Mouse (Mus musculus) forebrain, embryonic 15.5 days (tissue): ENCODE measurements at regions not wholly inside any gene's neighbourhood (a gene's known extent, or its start where the extent isn't known, plus 50 kb on each side); places are given as distances from the start of the nearest gene placed in this dataset.

ENCODE experiments used
- ATAC-seq: fragments of 200-750 bp; cut with Nextera tagmentation; replicated peaks from 2 replicates; pipeline ENCODE4 v1.8.0; 2017; ENCODE audit warnings: mild to moderate bottlenecking, moderate TSS enrichment, moderate library complexity
- H3K27ac ChIP-seq: fragments of 300-500 bp; sonication (generic); replicated peaks from 2 replicates; pipeline ENCODE4 v1.5.1; 2015; ENCODE audit warnings: mild to moderate bottlenecking, inconsistent platforms
- H3K27me3 ChIP-seq: fragments of 300-500 bp; sonication (generic); 2 replicates; pipeline ENCODE4 v1.6.1; 2015; ENCODE audit warnings: inconsistent platforms
- H3K36me3 ChIP-seq: fragments of 300-500 bp; sonication (generic); 2 replicates; pipeline ENCODE4 v1.6.1; 2015; ENCODE audit warnings: mild to moderate bottlenecking, inconsistent platforms
- H3K4me1 ChIP-seq: fragments of 300-500 bp; sonication (generic); 2 replicates; pipeline ENCODE4 v1.6.1; 2015; ENCODE audit warnings: inconsistent platforms
- H3K4me2 ChIP-seq: fragments of 300-500 bp; sonication (generic); replicated peaks from 2 replicates; pipeline ENCODE4 v1.6.1; 2015; ENCODE audit warnings: mild to moderate bottlenecking, inconsistent platforms
- H3K4me3 ChIP-seq: fragments of 300-500 bp; sonication (generic); 2 replicates; pipeline ENCODE4 v1.5.1; 2015; ENCODE audit warnings: mild to moderate bottlenecking, inconsistent platforms
- H3K9ac ChIP-seq: fragments of 300-500 bp; sonication (generic); replicated peaks from 2 replicates; pipeline ENCODE4 v1.6.1; 2015; ENCODE audit warnings: mild to moderate bottlenecking, inconsistent platforms
- H3K9me3 ChIP-seq: fragments of 300-500 bp; sonication (generic); 2 replicates; pipeline ENCODE4 v1.6.1; 2016; ENCODE audit warnings: inconsistent platforms
- WGBS: fragments of 180-500 bp; shearing (Covaris S2); methylation state at CpG from one replicate; pipeline ENCODE4 v1.1.7; 2015; ENCODE audit warnings: mixed read lengths; 5-methylcytosine and 5-hydroxymethylcytosine counted together

DNA sequence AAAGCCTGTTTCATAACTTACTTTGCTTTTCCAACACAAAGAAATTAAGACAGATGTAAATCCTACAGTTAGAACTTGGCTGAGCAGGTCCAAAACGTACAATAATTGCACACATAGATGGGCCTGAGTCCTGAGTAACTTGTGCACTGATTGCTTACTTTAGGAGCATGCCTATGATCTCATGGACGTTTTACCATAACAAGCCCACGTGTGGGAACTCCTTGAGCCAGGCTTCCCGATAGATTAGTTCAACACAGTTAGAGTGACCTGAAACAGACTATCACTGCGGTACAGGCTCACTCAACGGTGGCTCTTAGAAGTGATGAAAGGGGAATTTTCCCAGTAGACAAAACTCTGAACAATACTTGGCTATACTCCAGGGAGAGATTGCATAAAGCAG is 193.9 kb upstream of the Tank start:
- no peaks in the 10 kb centered on the region for H3K27me3 ChIP-seq
- H3K27ac ChIP-seq: no peak overlapping the region
- no peak for ATAC-seq
- H3K4me1 ChIP-seq: no peaks in the 10 kb centered on the region
- no peaks in the 10 kb centered on the region for H3K9me3 ChIP-seq
- no peak overlapping the region for H3K4me3 ChIP-seq
- H3K9ac ChIP-seq: no peak overlapping the region
- no peaks in the 10 kb centered on the region for H3K36me3 ChIP-seq
- 82% methylated on average over 6 of the region's 6 CpGs for WGBS
- H3K4me2 ChIP-seq: no peak overlapping the region

- WGBS: 98% methylated on average over 1 of the region's 1 CpGs
- Histone ChIP-seq H3K4me2 (no peak overlapping the region), H3K36me3 (no peaks in the 10 kb centered on the region), H3K4me1 (no peaks in the 10 kb centered on the region), H3K27me3 (no peaks in the 10 kb centered on the region), H3K4me3 (no peak overlapping the region), H3K9me3 (no peaks in the 10 kb centered on the region), H3K27ac (no peak overlapping the region), H3K9ac (no peak overlapping the region)
- ATAC-seq: no peak
These were observed 194.6 kb upstream of the Tank start for GRCm38 (mm10) chr2:61383744-61384295.

DNA sequence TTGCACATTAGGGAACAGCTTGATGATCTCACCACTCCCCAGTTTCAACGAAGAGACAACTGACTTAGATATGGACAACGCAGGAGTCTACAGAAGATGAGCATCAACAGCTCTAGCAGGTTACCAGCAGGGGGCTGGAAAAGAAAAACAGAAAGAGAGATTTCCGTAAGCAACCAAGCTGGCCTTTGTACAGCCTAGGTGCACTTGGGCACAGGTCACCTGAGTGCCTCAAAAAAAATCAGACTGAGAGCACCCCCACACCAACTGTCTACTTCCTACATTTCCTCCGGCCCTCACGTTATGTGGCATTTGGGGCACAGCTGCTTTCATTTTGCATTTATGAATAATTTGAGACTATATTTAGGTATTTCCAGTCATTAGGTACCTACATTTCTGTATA is 199.3 kb upstream of the Tank start:
- Histone ChIP-seq H3K36me3 (no peaks in the 10 kb centered on the region), H3K9ac (no peak overlapping the region), H3K4me3 (no peak overlapping the region), H3K27ac (no peak overlapping the region), H3K4me2 (no peak overlapping the region), H3K27me3 (no peaks in the 10 kb centered on the region), H3K4me1 (no peaks in the 10 kb centered on the region), H3K9me3 (no peaks in the 10 kb centered on the region)
- no peak for ATAC-seq
- WGBS: 74% methylated on average over 5 of the region's 5 CpGs

DNA sequence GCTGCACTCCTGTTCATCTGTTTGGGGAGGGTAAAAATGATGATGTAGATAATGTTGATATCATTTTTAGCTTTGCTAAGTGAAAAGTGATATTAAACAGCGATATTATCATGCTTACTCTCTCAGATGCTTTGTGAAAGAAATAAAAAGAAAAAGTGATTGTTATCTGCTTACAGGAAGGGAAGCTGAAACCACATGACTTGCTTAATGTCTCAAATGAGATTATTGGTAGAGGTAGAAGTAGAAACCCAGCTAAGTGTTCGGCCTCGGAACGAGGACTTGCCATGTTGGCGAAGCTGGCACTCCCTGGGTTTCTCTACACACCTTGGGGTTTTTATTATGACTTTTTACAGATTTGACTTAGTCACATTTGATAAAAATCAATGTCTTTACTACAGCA is 200.1 kb upstream of the Tank start:
- Histone ChIP-seq H3K27ac (no peak overlapping the region), H3K4me1 (no peaks in the 10 kb centered on the region), H3K27me3 (no peaks in the 10 kb centered on the region), H3K9ac (no peak overlapping the region), H3K4me2 (no peak overlapping the region), H3K9me3 (no peaks in the 10 kb centered on the region), H3K4me3 (no peak overlapping the region), H3K36me3 (no peaks in the 10 kb centered on the region)
- WGBS: 93% methylated on average over 5 of the region's 5 CpGs
- ATAC-seq: no peak

GRCm38 (mm10) chr2:61377756-61378155 is 200.6 kb upstream of the Tank start:
- WGBS: 89% methylated on average over 8 of the region's 8 CpGs
- H3K4me1 ChIP-seq: no peaks in the 10 kb centered on the region
- no peak overlapping the region for H3K4me3 ChIP-seq
- no peak overlapping the region for H3K27ac ChIP-seq
- no peaks in the 10 kb centered on the region for H3K9me3 ChIP-seq
- H3K36me3 ChIP-seq: no peaks in the 10 kb centered on the region
- H3K4me2 ChIP-seq: no peak overlapping the region
- no peaks in the 10 kb centered on the region for H3K27me3 ChIP-seq
- ATAC-seq: no peak
- H3K9ac ChIP-seq: no peak overlapping the region

DNA sequence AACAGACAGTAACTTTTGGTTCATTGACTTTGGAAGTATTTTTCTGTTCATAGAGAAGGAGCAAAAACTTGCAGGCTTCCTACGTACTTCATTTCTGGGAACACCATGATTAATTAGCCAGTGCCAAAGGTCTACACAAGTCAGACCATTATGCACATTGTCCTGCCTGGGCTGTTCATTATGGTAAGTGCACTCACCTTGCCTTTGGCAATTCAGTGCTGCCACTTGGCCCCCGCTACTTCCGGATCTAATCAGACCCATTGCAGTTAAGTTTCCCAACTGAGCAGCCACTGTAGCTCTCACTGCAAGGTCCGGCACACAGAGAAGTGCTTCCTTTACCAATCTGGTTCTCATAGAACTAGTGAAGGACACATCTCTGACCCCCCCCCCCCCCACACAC is 215.8 kb upstream of the Tank start:
- H3K9me3 ChIP-seq: no peaks in the 10 kb centered on the region
- no peak for ATAC-seq
- H3K27ac ChIP-seq: no peak overlapping the region
- 87% methylated on average over 4 of the region's 4 CpGs for WGBS
- H3K4me1 ChIP-seq: no peaks in the 10 kb centered on the region
- no peak overlapping the region for H3K9ac ChIP-seq
- H3K4me3 ChIP-seq: no peak overlapping the region
- no peaks in the 10 kb centered on the region for H3K27me3 ChIP-seq
- H3K36me3 ChIP-seq: no peaks in the 10 kb centered on the region
- H3K4me2 ChIP-seq: no peak overlapping the region

- Histone ChIP-seq H3K9ac (no peak overlapping the region), H3K36me3 (no peaks in the 10 kb centered on the region), H3K4me2 (no peak overlapping the region), H3K27me3 (no peaks in the 10 kb centered on the region), H3K27ac (no peak overlapping the region), H3K4me3 (no peak overlapping the region), H3K4me1 (no peaks in the 10 kb centered on the region), H3K9me3 (no peaks in the 10 kb centered on the region)
- WGBS: 86% methylated on average over 2 of the region's 2 CpGs
- ATAC-seq: no peak
These were observed 217.0 kb upstream of the Tank start for GRCm38 (mm10) chr2:61361394-61361793.

GRCm38 (mm10) chr2:61354104-61354503 is 224.3 kb upstream of the Tank start:
- no peak overlapping the region for H3K4me3 ChIP-seq
- WGBS: 52% methylated on average over 8 of the region's 8 CpGs
- no peaks in the 10 kb centered on the region for H3K36me3 ChIP-seq
- no peak overlapping the region for H3K27ac ChIP-seq
- H3K9ac ChIP-seq: no peak overlapping the region
- H3K9me3 ChIP-seq: no peaks in the 10 kb centered on the region
- 0 out of 2 replicates have a peak, but pooled peaks cover 5% of the 10 kb centered on the region for H3K4me1 ChIP-seq
- no peak overlapping the region for H3K4me2 ChIP-seq
- no peak for ATAC-seq
- no peaks in the 10 kb centered on the region for H3K27me3 ChIP-seq

- no peak for ATAC-seq
- Histone ChIP-seq H3K9ac (no peak overlapping the region), H3K4me1 (peaks cover 3% of the 10 kb centered on the region; the same call in 1 of the 2 replicates), H3K27me3 (no peaks in the 10 kb centered on the region), H3K4me2 (no peak overlapping the region), H3K9me3 (no peaks in the 10 kb centered on the region), H3K36me3 (no peaks in the 10 kb centered on the region), H3K27ac (no peak overlapping the region), H3K4me3 (no peak overlapping the region)
- 79% methylated on average over 3 of the region's 3 CpGs for WGBS
These were observed 230.9 kb upstream of the Tank start for GRCm38 (mm10) chr2:61347451-61347850.

DNA sequence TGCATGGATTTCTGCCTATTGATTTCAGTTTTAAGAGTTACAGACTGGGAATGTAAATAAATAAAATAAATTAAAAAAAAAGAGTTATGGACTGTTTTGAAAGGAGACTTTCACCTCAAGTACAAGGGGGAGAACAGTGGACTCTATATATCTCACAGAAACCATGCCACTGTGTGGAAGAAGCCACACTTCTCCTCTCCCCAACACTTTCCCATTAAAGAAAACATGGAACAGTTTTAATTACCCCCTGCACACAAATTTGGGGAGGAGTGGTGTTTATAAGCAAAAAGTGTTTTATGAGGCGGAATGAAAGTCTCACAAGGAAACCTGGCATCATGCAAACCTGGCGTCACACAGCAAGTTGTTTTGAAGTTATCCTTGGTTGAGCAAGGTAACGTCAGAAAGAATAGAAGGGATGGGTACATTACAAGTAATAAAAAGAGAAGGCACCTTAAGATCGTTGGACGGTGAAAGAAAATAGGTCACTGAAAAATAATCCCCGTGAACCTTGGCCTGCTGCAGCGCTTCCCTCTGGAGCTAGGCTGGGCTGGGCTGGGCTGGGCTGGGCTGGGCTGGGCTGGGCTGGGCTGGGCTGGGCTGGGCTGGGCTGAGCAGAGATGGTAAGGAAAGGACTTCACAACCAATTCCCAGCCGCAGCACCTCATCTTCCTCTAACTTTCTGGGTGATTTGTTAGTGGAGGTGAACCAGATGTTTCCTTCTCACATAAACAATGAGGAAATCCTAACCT is 232.2 kb upstream of the Tank start:
- 51% methylated on average over 8 of the region's 8 CpGs for WGBS
- Histone ChIP-seq H3K4me3 (no peak overlapping the region), H3K36me3 (no peaks in the 10 kb centered on the region), H3K4me2 (no peak overlapping the region), H3K9ac (no peak overlapping the region), H3K9me3 (no peaks in the 10 kb centered on the region), H3K4me1 (peaks cover 3% of the 10 kb centered on the region; the same call in 1 of the 2 replicates), H3K27ac (no peak overlapping the region), H3K27me3 (no peaks in the 10 kb centered on the region)
- no peak for ATAC-seq

- H3K36me3 ChIP-seq: no peaks in the 10 kb centered on the region
- H3K4me2 ChIP-seq: no peak overlapping the region
- H3K27ac ChIP-seq: no peak overlapping the region
- peaks cover 3% of the 10 kb centered on the region; the same call in 1 of the 2 replicates for H3K4me1 ChIP-seq
- WGBS: 79% methylated on average over 7 of the region's 7 CpGs
- no peak for ATAC-seq
- H3K9me3 ChIP-seq: no peaks in the 10 kb centered on the region
- no peak overlapping the region for H3K9ac ChIP-seq
- H3K27me3 ChIP-seq: no peaks in the 10 kb centered on the region
- H3K4me3 ChIP-seq: no peak overlapping the region
These were observed 233.1 kb upstream of the Tank start for GRCm38 (mm10) chr2:61345311-61345710.

- peak; percentile 76; the same call in 1 of the 2 replicates for ATAC-seq
- H3K4me2 ChIP-seq: no peak overlapping the region
- 74% methylated on average over 16 of the region's 16 CpGs for WGBS
- H3K27me3 ChIP-seq: no peaks in the 10 kb centered on the region
- H3K4me3 ChIP-seq: no peak overlapping the region
- no peaks in the 10 kb centered on the region for H3K9me3 ChIP-seq
- no peak overlapping the region for H3K27ac ChIP-seq
- H3K4me1 ChIP-seq: peaks cover 3% of the 10 kb centered on the region; the same call in 1 of the 2 replicates
- H3K9ac ChIP-seq: no peak overlapping the region
- H3K36me3 ChIP-seq: no peaks in the 10 kb centered on the region
These were observed 233.7 kb upstream of the Tank start for GRCm38 (mm10) chr2:61344556-61345131.
